Mouse (Mus musculus): ENCODE measurements at regions not wholly inside any gene's neighbourhood (a gene's known extent, or its start where the extent isn't known, plus 50 kb on each side); places are given as distances from the start of the nearest gene placed in this dataset.

DNA sequence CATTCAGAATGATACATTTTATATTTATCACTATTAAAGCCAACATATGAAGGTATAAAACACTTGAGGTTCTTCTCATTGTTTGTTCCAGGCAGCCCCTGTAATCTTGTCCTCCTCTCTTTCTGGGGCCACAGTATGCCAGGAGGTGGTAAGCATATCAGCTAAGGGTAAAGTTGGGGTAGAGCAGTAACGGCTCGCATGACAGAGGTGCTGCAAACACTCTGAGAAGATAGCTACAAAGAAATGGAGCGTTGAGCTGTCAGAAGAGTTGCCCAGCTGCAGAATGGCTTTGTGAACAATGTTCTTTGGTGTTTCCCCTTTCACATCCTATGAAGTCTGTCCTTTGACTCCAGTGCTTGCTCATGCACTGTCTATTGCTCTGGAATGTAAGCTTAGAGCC lies 293.5 kb upstream of the Camk1g start:
- TF ChIP-seq TAL1 (IDR thresholded peaks at IDR 0.05; ENCODE audit: low read length), result no peak
- TF ChIP-seq GATA1 (IDR thresholded peaks at IDR 0.05; ENCODE audit: low read length), result no peak
